Mouse (Mus musculus): ENCODE data around the gene Add1. TPM values are rescaled to one million over a fixed set of nuclear protein-coding genes. Genes with fewer than 3 reads are reported as not detected.

The Add1 gene
- total RNA-seq, 2 experiments from 2014 or later, result 452 to 467 TPM

GRCm38 (mm10) chr5:34593202-34593727 lies 19.8 kb downstream of the Add1 start:
- DNase-seq (ENCODE audit: low spot score in 2 of 2), result no peak

DNA sequence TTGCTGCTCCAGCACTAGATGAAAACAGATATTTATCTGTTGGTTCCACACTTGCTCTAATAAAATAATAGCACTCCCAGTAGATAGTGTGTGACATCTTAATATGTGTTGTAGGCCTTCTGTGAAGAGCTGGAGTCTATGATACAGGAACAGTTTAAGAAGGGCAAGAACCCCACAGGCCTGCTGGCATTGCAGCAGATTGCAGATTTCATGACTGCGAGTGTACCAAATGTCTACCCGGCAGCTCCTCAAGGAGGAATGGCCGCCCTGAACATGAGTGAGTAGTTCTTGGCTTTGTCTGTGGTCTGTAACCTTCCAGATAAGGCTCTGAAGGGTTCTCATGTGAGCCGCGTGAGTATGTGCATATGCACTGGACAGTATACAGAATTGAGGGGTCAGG lies 31.1 kb downstream of the Add1 start:
- no peak for DNase-seq (ENCODE audit: low spot score in 2 of 2)

DNA sequence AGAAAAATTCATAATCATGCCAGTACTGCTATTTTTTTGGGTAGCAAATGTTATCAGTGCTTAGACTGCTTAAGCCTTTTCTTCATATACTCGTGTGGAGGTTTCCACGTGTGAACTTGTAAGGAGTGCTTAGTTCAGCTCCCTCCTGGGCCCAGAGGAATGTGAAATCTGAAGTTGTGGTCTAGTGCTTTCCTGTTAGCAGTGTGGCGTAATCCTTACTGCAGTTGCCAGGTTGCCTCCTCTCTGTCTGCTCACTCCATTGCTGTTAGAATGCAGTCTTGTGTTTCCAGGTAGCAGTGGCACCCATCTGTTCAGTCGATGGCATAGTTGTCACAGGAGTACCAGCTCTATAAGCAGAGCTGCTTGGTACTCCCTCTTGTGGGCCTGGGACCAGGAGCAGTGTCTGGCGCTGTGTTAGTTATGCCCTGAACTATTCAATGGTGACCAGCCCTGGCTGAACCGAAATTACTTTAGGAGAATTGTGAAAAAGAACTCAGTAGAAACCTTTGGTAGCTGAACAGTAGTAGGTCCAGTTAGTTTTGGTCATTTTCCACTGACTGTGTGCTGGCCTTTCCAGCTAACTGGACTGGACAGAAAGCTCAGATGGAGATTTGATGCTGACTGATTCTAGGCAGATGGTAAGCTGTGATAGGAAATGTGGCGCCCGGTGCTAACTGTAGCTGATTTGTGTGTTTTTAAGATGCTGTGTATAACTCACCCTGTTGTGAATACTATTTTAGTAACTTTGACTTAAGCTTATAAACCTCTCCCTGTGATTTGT lies 33.8 kb downstream of the Add1 start:
- DNase-seq (ENCODE audit: low spot score in 2 of 2), result peak in 1 of 2 experiments; percentile 41

DNA sequence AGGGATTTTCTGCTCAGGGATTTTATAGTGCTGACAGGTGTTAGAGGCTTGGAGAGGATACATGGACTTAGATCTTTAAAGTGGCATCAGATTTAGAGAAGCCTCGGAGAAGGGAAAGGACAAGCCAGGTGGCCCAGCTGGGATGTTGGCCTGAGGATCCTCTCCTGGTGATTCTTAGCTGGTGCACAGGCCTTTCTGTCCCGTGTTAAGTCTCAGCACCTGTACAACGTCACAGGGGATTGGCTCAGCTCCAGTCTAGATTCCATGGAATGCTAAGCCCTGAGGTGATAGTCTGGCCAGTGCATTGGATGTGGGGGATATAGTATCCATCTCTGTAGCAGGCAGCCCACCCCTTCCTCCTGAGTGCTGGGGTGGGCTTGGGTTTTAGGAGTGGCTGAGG lies 34.8 kb downstream of the Add1 start:
- DNase-seq (ENCODE audit: low spot score in 2 of 2), result no peak

GRCm38 (mm10) chr5:34609966-34610365 lies 36.5 kb downstream of the Add1 start:
- no peak for DNase-seq (ENCODE audit: low spot score in 2 of 2)

DNA sequence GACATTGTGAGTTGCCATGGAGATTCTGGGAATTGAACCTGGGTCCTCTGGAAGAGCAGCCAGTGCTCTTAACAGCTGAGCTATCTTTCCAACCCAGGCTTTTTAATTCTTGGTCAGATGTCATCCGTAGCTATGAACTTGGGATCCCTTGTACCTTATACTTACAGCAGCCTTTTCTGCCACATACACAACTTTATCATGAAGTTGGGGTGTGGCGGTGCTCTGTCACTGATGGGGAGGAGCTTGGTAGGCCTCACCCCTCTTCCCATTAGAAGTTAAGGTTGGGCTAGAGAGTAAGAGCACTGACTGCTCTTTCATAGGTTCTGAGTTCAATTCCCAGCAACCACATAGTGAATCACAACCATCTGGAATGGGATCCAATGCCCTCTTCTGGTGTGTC lies 59.5 kb downstream of the Add1 start:
- DNase-seq (ENCODE audit: low spot score in 2 of 2), result no peak

DNA sequence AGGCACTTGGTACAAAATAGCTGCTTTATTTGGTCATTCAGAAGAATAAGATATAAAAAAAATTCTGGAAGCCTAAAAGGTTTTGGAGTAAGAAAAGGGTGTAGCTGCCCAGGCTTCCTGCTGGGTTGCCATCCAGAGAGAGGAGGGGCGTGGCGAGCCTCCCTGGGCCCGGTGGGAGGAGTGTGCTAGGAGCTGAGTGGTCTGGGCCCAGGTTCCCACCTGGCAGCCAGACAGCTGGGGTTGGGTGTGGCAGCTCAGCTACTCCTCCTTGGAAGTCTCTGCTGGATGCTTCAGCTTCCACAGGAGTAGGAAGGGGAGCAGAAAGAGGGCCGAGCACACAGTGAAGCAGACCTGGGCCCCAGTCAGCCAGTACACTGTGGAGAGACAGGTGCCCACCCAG lies 60.2 kb downstream of the Add1 start:
- no peak for DNase-seq (ENCODE audit: low spot score in 2 of 2)

- no peak for DNase-seq (ENCODE audit: low spot score in 2 of 2)
Measured at GRCm38 (mm10) chr5:34634746-34635400, 61.4 kb downstream of the Add1 start.

DNA sequence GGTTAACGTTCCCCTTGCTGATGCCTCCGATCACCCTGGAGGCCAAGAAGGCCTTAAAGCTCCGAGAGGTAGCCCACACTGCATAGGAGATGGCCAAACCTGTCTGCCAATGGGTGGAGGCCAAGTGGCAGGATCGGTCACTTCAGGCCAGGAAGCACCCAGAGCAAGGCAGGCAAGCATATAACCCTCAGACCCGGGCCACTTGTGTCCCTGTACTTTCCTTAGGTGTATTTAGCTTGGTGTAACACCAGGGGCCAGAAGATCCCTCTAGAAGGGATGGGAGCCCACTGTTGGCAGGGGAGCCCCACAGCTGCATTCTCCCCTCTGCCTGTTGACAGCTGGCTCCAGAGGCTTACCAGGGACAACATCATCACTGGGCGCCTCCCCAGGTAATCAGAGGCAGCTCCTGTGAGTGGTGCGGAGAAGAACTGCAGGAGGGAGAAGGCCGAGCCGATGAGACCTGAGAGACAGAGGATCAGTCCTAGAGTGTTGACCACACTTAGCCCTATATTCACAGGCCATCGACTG lies 62.3 kb downstream of the Add1 start:
- no peak for DNase-seq (ENCODE audit: low spot score in 2 of 2)

- DNase-seq (ENCODE audit: low spot score in 2 of 2), result peak; percentile 71 to 84
Measured at GRCm38 (mm10) chr5:34636481-34637287, 63.2 kb downstream of the Add1 start, which contains the start of gene Mfsd10. TSS of gene Mfsd10 (minus strand) at chr5:34637212.

GRCm38 (mm10) chr5:34637591-34638156 lies 64.2 kb downstream of the Add1 start:
- no peak for DNase-seq (ENCODE audit: low spot score in 2 of 2)

GRCm38 (mm10) chr5:34641991-34642390 lies 68.5 kb downstream of the Add1 start:
- DNase-seq (ENCODE audit: low spot score in 2 of 2), result no peak

DNA sequence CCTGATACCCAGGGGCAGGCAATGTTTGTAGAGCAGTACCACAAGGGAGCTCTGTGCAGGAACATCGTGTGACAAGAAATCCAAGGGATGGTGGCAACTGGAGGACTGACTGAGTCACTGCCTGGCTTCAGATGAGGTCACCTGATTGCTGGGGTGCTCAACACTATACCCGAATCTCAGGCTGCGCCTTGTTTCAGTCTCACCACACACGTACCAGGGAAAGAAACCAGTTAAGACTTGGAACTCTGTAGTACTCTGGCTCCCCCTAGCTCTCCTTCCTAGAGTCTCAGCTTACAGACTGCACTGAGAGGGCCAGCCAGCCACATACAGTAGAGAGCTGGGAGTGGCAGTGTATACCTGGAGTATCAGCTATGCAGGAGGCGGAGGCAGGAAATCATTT lies 69.5 kb downstream of the Add1 start:
- peak; percentile 42 to 83 for DNase-seq (ENCODE audit: low spot score in 2 of 2)

GRCm38 (mm10) chr5:34647581-34647980 lies 74.1 kb downstream of the Add1 start:
- peak in 1 of 2 experiments; percentile 78 for DNase-seq (ENCODE audit: low spot score in 2 of 2)

- no peak for DNase-seq (ENCODE audit: low spot score in 2 of 2)
Measured at GRCm38 (mm10) chr5:34652961-34653360, 79.5 kb downstream of the Add1 start.

DNA sequence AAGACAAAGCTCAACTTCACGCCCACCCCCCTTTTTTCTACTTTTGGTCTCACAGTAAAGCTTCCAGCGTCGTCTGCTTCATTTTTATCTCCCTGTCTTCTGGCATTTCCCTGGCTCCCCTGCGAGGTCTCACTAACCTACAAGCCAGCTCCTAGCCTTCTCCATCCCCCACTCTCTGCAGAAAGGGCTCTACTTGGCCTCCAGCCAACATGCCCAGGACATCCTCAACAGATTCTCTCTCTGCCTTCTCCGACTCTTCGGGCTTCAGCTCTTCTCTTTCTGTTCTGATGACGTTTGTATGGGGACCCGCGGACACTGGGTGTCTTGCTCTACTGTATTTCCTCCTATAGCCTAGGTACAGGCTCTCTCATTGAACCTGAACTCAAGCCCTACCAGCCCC lies 81.4 kb downstream of the Add1 start:
- DNase-seq (ENCODE audit: low spot score in 2 of 2), result no peak

DNA sequence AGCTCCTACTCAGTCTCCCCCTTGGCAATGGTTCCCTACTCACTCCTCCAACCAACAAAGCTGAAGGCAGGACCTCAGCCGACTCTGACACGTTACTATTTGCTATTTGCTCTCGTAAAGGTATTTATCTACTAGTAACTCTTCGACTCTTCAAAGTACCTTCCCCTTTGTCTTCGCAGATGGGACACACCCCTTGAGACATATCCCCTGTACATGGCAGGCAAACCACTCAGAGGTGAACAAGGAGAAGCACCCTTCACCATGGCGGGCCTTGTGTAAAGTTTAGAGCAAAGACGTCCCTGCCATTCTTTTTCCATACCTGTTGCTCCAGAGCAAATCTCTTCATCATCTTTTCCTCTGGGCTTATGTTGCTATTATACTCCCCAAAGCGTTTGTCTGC lies 84.1 kb downstream of the Add1 start:
- no peak for DNase-seq (ENCODE audit: low spot score in 2 of 2)

- peak; percentile 99 to 100 for DNase-seq (ENCODE audit: low spot score in 2 of 2)
Measured at GRCm38 (mm10) chr5:34659686-34660590, 86.5 kb downstream of the Add1 start, which contains the start of the genes Nop14 and Grk4. TSS of gene Nop14 (minus strand) at chr5:34660148. TSS of gene Grk4 (plus strand) at chr5:34660379.

DNA sequence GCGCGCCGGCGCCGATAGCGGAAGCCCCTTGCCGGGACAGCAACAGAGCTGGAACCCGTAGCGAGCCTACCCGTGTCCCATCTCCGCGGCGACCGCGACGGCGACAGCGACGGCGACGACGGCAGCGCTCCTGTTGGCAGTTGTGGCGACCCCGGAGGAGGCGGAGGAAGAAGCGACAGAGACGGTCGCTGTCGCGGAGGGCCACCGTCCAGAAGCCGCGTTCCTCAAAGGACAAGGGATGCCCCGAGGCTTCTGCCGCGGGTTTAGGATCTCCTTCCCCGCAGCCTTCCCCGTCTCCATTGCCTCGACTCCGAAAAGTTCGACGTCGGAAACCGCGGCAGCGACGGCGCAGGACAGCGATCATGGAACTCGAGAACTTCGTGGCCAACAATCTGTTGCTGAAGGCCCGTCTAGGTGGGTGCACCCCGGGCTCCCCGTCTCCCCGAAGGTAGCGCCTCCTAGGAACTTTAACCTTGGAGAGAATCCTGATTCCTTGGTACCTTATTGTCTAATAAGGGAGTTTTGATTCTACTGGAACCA lies 87.2 kb downstream of the Add1 start:
- DNase-seq (ENCODE audit: low spot score in 2 of 2), result peak in 1 of 2 experiments; percentile 23

Measured in layer of hippocampus, adult 18-20 months (tissue).